Mouse (Mus musculus): ENCODE data around the gene Raet1e. TPM values are rescaled to one million over a fixed set of nuclear protein-coding genes. Genes with fewer than 3 reads are reported as not detected.
"Not testable (repeated sequence)": the region's sequence is repeated elsewhere in the genome, so short reads cannot be mapped to it uniquely, and the experiment has no call there.

The Raet1e gene
- polyA plus RNA-seq, 1 experiment from 2014 or later = 3.5 TPM

- WGBS = 71% methylated on average over 1 of the region's 1 CpGs
- not testable (repeated sequence) for H3K9me3 ChIP-seq; H3K4me3 ChIP-seq; H3K27ac ChIP-seq (replicated peaks); H3K9ac ChIP-seq; H3K4me2 ChIP-seq; H3K36me3 ChIP-seq; H3K4me1 ChIP-seq; ATAC-seq (ENCODE audit: extremely low read depth, insufficient number of reproducible peaks, low FRiP score, low TSS enrichment)
- H3K27me3 ChIP-seq (replicated peaks) = peaks cover 11% of the 10 kb centered on the region
Observed at GRCm38 (mm10) chr10:22167061-22167460, 8.7 kb downstream of the Raet1e start.

- not testable (repeated sequence) for H3K27ac ChIP-seq (replicated peaks); H3K4me1 ChIP-seq; H3K9ac ChIP-seq; H3K4me2 ChIP-seq; H3K4me3 ChIP-seq; H3K36me3 ChIP-seq; ATAC-seq (ENCODE audit: extremely low read depth, insufficient number of reproducible peaks, low FRiP score, low TSS enrichment); H3K9me3 ChIP-seq; H3K27me3 ChIP-seq (replicated peaks)
Observed at GRCm38 (mm10) chr10:22169116-22169515, 10.7 kb downstream of the Raet1e start.

- not testable (repeated sequence) for H3K27ac ChIP-seq (replicated peaks); H3K27me3 ChIP-seq (replicated peaks); H3K4me1 ChIP-seq; H3K9ac ChIP-seq; ATAC-seq (ENCODE audit: extremely low read depth, insufficient number of reproducible peaks, low FRiP score, low TSS enrichment); H3K36me3 ChIP-seq; H3K9me3 ChIP-seq
- Histone ChIP-seq H3K4me2 (peak overlapping the region; percentile 58), H3K4me3 (peak overlapping the region; percentile 36)
- 33% methylated on average over 3 of the region's 5 CpGs for WGBS
Observed at GRCm38 (mm10) chr10:22172431-22173334, 14.3 kb downstream of the Raet1e start.

- H3K4me3 ChIP-seq = peak overlapping the region; percentile 36
- H3K9ac ChIP-seq; H3K27me3 ChIP-seq (replicated peaks); H3K27ac ChIP-seq (replicated peaks); ATAC-seq (ENCODE audit: extremely low read depth, insufficient number of reproducible peaks, low FRiP score, low TSS enrichment); H3K9me3 ChIP-seq; H3K36me3 ChIP-seq; H3K4me1 ChIP-seq: not testable (repeated sequence)
- 12% methylated on average over 13 of the region's 17 CpGs for WGBS
- H3K4me2 ChIP-seq = peak overlapping the region; percentile 58
Observed at GRCm38 (mm10) chr10:22173335-22174189, 15.2 kb downstream of the Raet1e start.

- H3K36me3 ChIP-seq; H3K9ac ChIP-seq; ATAC-seq (ENCODE audit: extremely low read depth, insufficient number of reproducible peaks, low FRiP score, low TSS enrichment); H3K4me1 ChIP-seq; H3K4me3 ChIP-seq; H3K4me2 ChIP-seq; H3K27me3 ChIP-seq (replicated peaks); H3K27ac ChIP-seq (replicated peaks); H3K9me3 ChIP-seq: not testable (repeated sequence)
- WGBS = 76% methylated on average over 2 of the region's 2 CpGs
Observed at GRCm38 (mm10) chr10:22174190-22174487, 15.8 kb downstream of the Raet1e start.

- not testable (repeated sequence) for H3K4me2 ChIP-seq; H3K27me3 ChIP-seq (replicated peaks); H3K27ac ChIP-seq (replicated peaks); ATAC-seq (ENCODE audit: extremely low read depth, insufficient number of reproducible peaks, low FRiP score, low TSS enrichment); H3K9ac ChIP-seq; H3K4me1 ChIP-seq; H3K36me3 ChIP-seq; H3K4me3 ChIP-seq; H3K9me3 ChIP-seq
- 68% methylated on average over 2 of the region's 2 CpGs for WGBS
Observed at GRCm38 (mm10) chr10:22176515-22176914, 18.1 kb downstream of the Raet1e start.

GRCm38 (mm10) chr10:22191035-22191434 is 32.7 kb downstream of the Raet1e start:
- not testable (repeated sequence) for H3K36me3 ChIP-seq; ATAC-seq (ENCODE audit: extremely low read depth, insufficient number of reproducible peaks, low FRiP score, low TSS enrichment); H3K9ac ChIP-seq; H3K9me3 ChIP-seq; H3K4me1 ChIP-seq; H3K27me3 ChIP-seq (replicated peaks); H3K4me3 ChIP-seq; H3K27ac ChIP-seq (replicated peaks)
- H3K4me2 ChIP-seq = peak overlapping the region; percentile 33
- WGBS = 4% methylated on average over 7 of the region's 10 CpGs

- H3K4me2 ChIP-seq; H3K4me3 ChIP-seq; H3K9ac ChIP-seq; ATAC-seq (ENCODE audit: extremely low read depth, insufficient number of reproducible peaks, low FRiP score, low TSS enrichment); H3K4me1 ChIP-seq; H3K9me3 ChIP-seq; H3K36me3 ChIP-seq; H3K27me3 ChIP-seq (replicated peaks); H3K27ac ChIP-seq (replicated peaks): not testable (repeated sequence)
- WGBS = 100% methylated on average over 2 of the region's 3 CpGs
Observed at GRCm38 (mm10) chr10:22201352-22201751, 43.0 kb downstream of the Raet1e start.

GRCm38 (mm10) chr10:22202784-22203583 is 44.6 kb downstream of the Raet1e start:
- WGBS = no CpG with 5 or more reads among the region's 2 CpGs

GRCm38 (mm10) chr10:22206443-22206842 is 48.1 kb downstream of the Raet1e start:
- H3K4me2 ChIP-seq; H3K27me3 ChIP-seq (replicated peaks); H3K4me3 ChIP-seq; H3K4me1 ChIP-seq; H3K36me3 ChIP-seq; H3K9ac ChIP-seq; ATAC-seq (ENCODE audit: extremely low read depth, insufficient number of reproducible peaks, low FRiP score, low TSS enrichment); H3K27ac ChIP-seq (replicated peaks); H3K9me3 ChIP-seq: not testable (repeated sequence)
- 42% methylated on average over 1 of the region's 1 CpGs for WGBS

More at GRCm38 (mm10) chr10:22202784-22203583, 44.6 kb downstream of the Raet1e start:
- H3K27ac ChIP-seq (replicated peaks); H3K4me2 ChIP-seq; H3K27me3 ChIP-seq (replicated peaks); H3K9ac ChIP-seq; H3K9me3 ChIP-seq; H3K36me3 ChIP-seq; H3K4me3 ChIP-seq; H3K4me1 ChIP-seq; ATAC-seq (ENCODE audit: extremely low read depth, insufficient number of reproducible peaks, low FRiP score, low TSS enrichment): not testable (repeated sequence)

GRCm38 (mm10) chr10:22212012-22212696 is 53.8 kb downstream of the Raet1e start:
- WGBS = 1% methylated on average over 8 of the region's 11 CpGs

More at GRCm38 (mm10) chr10:22212012-22212696, 53.8 kb downstream of the Raet1e start:
- not testable (repeated sequence) for H3K4me1 ChIP-seq; ATAC-seq (ENCODE audit: extremely low read depth, insufficient number of reproducible peaks, low FRiP score, low TSS enrichment); H3K4me3 ChIP-seq; H3K27me3 ChIP-seq (replicated peaks); H3K9ac ChIP-seq; H3K27ac ChIP-seq (replicated peaks); H3K9me3 ChIP-seq; H3K36me3 ChIP-seq; H3K4me2 ChIP-seq

Data from heart, embryonic 13.5 days (tissue).